Mouse (Mus musculus) fibroblast of lung, adult 2 months (primary cell): ENCODE results near the gene Edc3.
A peak's percentile ranks its signal among the peaks of the same experiment; 100 is the strongest.

Experiments used
- DNase-seq: peaks from one replicate; pipeline ENCODE4 v3.0.0-alpha.2; 2011; ENCODE audit warnings: low read depth

The Edc3 gene

DNA sequence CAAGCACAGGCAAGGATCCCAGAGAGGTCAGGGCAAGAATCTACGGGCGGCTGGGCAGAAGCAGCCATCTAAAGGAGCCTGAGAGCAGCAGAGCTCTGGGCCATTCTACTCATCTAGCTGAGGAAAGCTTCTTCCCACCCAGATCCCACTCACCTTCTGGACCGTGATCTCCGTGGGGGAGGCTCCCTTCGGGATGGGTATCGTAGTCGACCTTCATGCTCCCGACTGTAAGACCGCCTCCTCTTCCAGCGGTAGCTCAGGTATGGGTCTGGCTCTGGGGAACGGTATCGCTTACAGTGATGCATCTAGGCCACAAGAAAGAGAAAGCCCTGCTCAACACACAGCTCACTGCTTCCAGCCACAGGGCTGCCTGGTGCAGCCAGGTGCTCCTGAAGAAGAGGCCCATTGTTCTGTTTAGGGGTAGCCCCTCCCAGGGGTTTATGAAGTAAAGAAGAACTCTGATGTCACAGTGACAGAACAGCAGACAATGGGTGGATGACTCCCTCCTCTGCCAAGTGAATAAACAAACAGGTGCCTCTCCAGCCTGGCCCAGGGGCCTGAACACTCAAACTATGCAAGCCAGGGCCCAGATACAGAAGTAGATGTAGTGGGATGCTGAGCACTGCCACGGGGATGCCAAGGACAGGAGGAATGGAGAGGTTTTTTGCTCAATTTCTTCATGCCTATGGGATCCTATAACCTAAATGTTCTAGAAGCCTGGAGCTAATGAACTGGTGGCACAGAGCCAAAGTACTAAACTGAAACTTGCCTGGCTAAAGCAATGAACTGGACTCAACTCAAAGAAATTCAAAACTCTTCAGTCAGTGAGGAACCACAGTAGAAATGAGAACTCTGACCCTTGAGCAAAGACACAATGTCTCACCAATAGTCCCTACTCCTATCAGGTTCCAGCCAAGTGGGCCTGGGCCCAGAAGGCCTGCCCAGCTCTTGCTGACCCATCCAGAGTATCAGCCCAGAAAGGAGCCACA is 53.5 kb downstream of the Edc3 start:
- no peak for DNase-seq

DNA sequence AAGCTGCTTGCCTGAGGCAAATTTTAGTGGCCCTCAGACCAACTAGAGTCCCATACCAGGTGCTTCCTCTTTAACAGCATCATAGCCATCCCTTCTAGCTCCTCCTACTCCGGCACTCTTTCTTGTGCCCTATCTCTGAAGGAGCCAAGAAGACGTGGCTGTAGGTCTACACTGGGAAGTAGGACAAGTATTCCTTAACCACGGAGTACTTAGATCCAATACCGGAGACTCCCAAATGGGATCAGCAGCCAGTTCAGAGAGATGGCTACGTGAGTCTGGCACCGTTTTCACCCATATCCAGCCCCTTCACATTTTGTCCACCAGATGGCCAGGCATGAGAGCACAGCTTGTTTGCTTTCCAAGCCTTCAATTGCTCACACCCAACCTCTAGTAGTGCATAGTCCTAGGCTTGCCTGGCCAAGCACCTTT is 54.2 kb downstream of the Edc3 start:
- DNase-seq: peak; percentile 56

DNA sequence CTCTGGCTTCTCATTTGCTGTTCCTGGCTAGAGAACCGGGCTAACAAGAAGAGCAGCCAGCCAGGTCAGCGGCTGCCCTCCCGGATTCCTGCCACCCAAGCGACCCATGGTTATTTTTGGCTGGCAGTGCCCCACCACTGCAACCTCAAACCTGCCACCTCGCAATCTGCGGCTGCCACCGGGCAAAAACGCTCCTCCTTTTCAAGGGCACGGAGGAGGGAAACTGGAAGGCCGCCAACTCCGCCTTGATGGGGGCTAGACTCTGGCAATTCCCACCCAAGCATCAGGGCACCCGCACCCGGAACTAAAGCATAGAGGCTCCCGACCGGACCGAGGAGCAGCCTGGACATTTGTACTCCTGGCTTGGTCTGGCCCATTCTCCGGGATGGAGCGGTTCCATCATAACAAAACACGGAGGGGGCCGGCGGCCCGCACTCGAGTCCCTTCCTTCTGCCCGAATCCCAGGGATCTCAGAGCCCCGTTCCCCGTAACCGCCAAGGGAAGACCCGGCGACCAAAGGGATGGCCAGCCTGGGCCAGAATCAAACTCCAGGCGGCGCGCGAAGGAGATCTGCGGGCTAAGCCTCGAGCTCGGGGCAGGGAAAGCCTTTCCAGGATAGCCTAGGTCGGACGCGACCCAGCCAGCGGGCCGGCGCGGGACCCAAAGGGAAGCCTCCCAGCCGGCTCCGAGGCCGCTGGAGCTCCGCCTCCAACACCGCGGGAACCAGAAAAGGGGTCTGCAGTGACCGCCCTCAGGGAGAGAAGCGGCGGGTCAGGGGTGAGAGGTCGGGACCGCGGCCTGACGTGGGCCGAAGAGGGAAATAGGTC is 56.0 kb downstream of the Edc3 start:
- peak; percentile 36 for DNase-seq

DNA sequence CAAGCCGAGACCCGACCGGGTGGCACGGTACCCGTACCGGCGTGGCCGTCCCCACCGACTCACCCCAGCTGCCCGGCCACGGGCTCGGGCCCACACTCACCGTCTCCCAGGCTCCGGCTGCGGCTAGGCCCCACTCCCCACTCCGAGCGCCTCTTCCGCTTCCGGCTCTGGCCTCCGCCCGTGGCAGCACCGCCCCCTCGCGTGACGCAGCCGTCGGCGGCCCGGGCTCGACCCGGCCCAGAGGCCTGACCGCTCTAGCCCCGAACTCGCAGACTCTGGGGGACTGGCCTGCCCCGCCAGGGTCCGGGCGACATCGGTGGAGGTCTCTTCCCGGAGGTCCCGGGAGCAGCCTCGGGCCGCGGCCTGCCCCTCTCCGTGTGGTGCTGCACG is 56.6 kb downstream of the Edc3 start:
- DNase-seq: peak; percentile 65

DNA sequence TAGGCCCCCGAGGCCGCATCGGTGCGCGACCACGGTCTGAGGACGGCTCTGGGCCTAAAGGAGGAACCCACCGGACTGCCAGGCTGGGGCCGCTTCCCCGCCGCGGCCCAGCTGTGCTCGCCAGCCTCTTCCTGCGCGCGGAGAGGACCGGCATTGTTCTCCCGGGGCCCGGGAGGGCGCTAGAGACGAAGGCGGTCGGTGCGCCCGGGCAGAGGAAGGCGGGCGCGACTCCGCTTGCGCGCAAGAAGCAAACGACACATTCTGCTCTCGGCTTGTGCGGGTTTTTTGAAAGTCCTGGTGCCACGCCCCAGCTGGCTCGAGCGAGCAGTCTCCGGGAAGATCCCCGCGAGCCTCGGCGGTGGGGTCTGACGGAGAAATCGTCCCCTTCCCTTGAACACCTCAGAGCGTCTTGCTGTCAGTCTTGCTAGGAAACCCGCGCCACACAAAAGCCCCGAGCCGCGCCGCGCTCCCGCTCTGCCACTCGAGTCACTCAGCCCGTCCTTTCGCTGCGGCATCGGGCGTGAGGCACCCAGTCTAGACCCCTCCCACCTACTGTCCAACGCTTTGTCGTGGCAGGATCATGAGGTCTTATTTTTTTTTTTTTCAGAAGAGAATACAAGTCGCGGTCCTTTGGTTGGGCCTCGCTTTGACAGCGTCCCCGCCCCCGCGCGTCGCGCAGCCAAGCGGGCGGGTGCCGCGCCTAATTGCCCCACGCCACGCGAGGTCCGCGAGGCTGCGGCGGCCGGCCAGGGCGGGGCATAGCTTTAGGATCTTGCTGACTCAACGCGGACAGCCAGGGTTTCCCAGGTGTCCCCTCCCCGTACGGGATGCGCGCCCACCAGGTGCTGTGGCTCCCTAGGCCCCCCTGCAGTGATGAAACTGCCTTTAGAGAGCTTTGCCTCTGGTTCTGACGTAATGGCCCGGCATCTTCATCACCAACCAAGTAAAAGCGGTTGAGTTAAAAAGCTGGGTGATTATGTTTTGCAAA is 57.3 kb downstream of the Edc3 start, which contains the start of gene Clk3:
TSS of gene Clk3 (minus strand) at position 497 of the 988 bp plus-strand sequence.
- no peak for DNase-seq

DNA sequence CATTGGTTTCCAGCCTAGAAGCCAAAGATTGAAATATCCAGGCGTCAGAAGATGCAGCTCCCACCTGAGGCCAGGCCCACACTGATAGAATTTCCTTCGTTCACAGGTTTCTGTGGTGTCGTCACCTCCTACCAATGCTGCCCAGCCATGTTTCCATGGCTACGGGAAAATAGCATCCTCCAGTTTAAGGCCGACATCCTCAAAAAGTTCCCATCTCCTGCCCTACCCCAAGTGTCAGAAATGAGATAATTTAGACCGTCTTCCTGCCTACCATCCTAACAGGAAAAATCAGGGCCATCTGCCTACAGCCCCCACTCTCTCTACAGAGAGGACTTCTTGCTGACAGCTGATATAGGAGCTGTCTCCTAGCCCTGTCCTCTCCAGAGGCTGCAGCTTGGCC is 58.1 kb downstream of the Edc3 start:
- DNase-seq: no peak

DNA sequence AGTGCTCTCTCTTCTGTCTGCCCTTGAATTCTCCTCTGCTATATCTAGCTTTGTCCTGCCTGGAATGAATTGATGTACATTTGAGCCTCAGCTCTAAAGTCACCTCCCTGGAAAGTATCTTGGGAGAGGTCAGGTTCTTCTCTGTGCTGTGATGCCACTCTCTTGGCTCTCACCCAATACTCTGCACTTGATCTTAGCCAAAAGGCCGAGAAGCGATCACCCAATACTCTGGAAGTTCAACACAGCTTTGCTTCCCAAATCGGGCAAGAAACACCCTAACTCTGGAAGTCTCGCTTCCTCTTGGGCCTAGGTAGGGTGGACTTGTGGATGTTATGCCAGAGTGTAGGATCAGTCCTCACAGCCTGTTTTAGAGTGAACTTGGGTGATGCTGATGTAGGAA is 58.9 kb downstream of the Edc3 start:
- DNase-seq: no peak

DNA sequence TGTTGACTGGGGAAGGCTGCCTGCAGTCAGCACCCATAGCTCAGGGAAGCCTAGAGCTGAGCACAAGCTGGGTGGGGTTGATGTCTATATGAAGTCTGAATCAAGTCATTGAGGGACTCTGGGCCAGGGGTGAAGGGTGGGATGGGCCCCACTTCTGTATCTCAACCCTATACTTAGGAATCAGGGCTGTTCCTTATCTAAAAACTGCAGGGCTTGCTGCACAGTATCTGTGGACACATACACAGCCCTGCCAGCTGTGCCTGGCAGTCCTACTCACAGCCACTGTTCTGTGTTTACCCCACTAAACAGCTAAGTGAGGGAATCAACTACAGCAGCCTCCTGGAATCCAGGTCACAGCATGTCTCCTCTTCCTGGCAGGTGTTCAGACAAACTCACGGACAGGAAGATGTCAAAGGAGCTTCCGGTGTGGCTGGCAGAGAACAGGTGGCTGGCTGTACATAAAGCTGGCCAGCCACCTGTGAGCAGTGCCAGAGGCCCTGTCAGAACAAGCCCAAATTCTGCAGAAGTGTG is 61.3 kb downstream of the Edc3 start:
- no peak for DNase-seq

DNA sequence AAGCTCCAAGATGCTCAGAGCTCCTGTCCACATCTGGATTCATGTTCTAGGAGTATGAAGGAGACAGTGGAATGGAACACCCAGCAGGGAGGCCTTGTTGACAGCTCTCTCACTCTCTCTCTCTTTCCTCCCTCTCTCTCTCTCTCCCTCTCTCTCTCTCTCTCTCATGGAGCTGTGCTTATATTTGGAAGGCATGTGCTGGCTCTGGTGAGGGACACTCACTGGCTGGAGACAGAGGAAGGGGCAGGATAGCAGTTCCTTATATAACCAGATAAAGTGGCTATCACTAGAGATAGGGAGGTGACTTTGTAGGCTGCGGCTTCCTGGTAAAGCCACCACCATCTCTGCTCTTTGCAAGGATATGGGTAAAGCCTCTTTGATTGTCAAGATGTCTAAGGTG is 61.9 kb downstream of the Edc3 start:
- no peak for DNase-seq

DNA sequence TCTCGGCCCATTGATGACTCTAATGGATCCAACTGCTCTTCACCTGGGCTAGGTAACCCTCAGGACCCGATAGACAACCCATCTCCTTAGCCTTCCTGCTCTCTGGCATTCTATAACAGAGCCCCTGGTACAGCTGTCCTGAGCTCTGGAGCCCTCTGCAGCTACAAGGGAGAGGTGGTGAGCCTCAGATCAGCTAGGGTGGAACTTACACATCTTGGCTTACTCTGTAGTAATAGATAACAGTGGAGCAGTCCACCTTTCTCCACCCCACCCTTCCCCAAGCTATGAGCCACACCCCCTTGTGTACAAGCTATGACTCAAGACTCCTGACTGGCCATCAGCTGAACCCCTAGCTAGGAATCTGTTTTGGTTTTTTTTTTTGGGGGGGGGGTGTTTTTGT is 62.5 kb downstream of the Edc3 start:
- DNase-seq: no peak

DNA sequence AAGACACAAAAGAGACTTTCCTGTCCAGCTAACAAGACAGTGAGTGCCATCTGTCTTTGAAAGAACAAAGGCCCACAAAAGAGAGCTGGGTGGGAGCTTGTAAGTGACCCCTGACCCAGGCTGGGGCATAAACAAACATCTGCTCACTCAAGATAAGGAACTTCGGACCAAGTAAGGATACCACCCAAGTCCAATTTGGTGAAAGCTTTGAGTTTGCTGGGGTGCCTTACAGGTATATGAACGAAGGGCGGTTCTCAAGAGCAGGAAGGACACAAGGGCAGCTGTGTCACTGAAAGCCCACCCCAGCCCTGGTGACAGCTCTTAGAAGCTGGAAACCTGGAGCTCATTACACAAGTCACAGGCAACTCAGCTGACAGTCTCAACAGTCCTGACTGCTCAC is 65.4 kb downstream of the Edc3 start:
- no peak for DNase-seq

DNA sequence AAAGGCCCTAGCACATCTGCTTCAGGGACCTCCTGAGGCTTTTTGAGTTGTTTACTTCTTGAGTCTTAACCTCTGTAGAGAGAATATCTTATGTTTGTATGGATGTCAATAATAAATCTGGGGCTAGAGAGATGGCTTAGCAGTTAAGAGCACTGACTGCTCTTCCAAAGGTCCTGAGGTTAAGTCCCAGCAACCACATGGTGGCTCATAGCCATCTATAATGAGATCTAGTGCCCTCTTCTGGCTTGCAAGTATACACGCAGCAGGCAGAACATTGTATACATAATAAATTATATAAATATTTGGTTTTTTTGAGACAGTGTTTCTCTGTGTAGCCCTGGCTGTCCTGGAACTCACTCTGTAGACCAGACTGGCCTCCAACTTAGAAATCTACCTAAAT is 65.8 kb downstream of the Edc3 start:
- DNase-seq: no peak

DNA sequence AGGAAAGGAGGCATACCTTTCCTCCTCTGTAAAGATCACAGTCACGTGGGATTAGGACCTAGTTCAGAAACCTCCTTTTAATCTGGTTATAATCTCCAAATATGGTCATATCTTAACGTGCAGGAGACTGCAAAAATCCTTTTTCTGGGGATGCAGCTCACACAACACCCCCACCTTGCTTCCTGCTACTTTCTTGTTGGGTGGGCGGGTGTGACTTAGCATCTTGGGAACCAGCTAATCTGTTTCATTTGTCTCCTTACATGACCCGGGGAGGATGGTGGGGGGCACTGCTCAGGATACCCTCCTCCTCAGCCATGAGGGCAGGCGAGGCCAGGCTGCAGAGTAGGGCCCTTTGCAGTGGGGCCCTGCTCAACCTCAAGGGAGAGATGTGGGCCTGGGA is 66.7 kb downstream of the Edc3 start:
- no peak for DNase-seq

DNA sequence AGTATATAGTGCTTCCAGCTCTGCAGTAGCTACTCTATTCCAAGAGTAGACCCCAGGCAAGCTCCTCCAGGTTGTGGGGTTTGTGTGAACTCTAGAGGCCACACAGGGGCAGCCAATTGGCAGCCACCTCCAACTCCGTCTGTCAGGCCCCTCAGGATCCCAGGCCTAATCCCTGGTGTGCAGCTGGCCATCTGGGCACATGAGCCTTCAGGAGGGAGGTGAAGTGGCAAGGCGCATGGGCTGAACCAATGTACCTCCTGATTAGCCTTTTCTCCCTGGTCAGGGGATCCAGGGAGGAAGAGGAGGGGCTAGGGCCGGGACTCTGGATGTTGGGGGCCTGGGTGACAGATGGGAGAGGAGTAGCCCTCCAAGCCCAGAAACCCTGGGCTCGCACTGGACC is 67.4 kb downstream of the Edc3 start:
- DNase-seq: no peak

DNA sequence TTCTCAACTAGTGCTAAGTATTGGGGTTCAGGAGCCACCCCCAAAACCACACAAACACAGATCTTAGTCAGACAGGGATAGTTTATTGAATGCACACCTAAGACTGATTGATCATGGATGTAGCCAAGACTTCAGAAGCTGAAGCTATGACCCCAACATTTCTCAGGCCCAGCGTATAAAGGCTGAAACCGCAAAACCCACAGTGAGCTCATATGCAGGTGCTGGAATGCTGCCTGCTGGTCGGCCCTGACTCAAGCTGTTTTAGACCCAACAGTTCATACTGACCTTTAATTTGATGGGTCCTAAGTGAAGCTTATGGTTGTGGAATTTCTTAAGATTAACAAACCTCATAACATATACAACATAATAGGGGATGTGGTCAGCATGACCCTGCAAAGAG is 74.3 kb downstream of the Edc3 start:
- no peak for DNase-seq

DNA sequence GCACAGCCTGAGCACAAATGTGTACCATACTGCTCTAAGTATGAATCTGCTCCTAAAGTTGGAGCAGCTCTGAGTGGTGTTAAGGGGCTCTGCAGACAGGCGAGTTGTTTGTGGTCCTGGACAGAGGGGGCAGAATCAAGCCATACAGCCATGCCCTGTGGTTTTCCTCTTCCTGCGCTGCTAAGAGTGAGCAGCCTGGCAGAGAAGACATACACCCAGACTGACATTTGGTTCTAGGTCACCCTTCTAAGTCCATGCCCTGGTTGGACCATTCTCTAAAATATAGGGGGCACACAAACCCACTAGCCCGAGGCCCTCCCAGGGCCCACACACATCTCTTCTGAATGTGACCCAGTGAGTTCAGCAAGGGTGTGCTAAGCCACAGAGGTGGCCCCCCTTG is 81.4 kb downstream of the Edc3 start:
- no peak for DNase-seq

DNA sequence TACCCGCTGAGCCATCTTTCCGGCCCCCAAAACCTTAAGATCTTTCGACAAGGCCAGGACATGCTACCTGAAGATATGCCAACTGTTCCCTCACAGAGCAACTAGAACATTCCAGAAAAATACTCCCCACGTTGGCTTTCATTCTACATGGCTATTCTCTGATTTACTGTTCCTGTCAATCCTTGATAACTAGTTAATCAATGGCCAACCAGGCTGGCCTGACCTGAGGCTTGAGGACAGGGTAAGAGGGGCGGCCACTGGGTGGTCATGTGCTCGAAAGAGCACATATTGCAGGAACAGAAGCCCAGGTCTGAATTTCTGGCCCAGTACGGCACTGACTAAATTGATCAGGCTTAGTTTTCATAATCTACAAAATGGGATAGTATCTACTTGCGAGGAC is 89.1 kb downstream of the Edc3 start:
- DNase-seq: no peak

DNA sequence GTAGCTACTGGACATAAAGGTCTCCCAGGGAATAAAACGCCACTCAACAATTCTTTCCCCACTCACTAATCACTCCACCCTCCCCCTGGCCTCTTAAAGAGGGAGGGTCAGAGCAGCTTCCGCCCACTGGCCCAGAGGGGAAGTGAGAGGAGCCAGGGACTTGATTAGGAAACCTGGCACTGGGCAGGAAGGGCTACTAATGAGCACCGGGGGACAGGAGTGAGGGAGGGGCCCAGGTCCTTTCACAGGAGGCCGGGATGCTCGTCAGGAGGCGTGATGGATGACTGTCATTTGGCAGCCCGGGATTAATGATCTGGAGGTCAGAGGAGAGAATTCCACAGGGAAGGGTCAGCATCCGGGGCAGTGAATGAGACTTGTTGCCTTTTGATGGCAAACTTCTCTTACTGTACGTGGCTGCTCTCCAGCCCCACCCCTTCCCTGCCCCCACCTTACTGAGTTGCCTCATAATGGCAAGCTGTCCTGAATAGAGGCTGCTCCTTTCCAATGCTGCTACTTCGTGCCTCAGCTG is 90.4 kb downstream of the Edc3 start:
- DNase-seq: no peak

DNA sequence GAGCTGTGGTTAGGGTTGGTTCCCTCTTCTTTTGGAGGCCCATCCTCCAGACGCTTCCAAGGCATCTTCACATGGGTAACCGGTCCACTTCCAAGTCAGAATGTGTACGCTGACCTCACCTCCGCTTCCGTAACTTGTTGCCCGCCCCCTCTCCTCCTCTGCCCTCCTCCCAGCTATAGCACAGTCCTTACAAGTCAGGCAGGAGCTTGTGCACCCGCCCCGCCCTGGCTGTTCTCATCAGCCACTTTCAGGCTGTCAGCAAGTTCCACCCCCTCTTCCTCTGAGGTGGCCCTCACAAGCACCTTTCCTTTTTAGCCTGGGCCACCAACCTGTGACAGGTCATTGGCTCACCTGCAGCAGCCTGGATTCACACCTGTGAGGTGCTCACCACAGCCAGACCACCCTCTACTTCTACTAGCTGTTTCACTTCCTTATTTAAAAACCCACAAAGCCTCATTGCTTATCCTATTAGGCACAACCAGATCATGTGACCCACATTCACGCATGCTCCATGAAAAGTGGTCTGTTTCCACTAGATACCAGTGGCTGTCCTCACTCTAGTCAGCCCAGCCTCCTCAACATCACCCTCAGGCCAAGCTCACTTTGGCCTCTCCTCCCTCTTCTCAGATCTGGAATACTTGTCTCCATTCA is 92.1 kb downstream of the Edc3 start:
- no peak for DNase-seq
